ENCODE assay signal across 8 mouse cellular contexts in genomic region chr14:119006441-119007102, GRCm38 (mm10).
DNase-seq lines count a peak whose midpoint lies in the region; ATAC-seq and TF ChIP-seq lines count a peak whose summit lies in the region.

No protein-coding gene starts in this region.

- H3K9ac ChIP-seq in heart, embryonic 15.5 days, result peak overlapping the region; percentile 53
- H3K9ac ChIP-seq in limb, embryonic 15.5 days, result 0 out of 2 replicates have a peak overlapping the region, but pooled peaks have one; percentile 26
- H3K9ac ChIP-seq in stomach, embryonic 16.5 days (ENCODE audit: low read length), result peak overlapping the region; percentile 63

- peaks cover 8% of the 10 kb centered on the region for H3K4me1 ChIP-seq in heart, embryonic 15.5 days (replicated peaks)
- 0 out of 2 replicates have a peak, but pooled peaks cover 3% of the 10 kb centered on the region for H3K4me1 ChIP-seq in limb, embryonic 15.5 days
- no peaks in the 10 kb centered on the region for H3K4me1 ChIP-seq in stomach, embryonic 16.5 days (ENCODE audit: control insufficient read depth, insufficient read depth, low read length)

- H3K4me3 ChIP-seq in heart, embryonic 15.5 days, result peak overlapping the region; percentile 54
- peak overlapping the region; percentile 47 for H3K4me3 ChIP-seq in limb, embryonic 15.5 days
- H3K4me3 ChIP-seq in stomach, embryonic 16.5 days (replicated peaks; ENCODE audit: low read length), result peak overlapping the region; percentile 58

- no peak for TF ChIP-seq POLR2A in brain, embryonic 14.5 days (IDR thresholded peaks at IDR 0.05; ENCODE audit: borderline replicate concordance, extremely low read depth, insufficient read depth, insufficient read length, poor library complexity, severe bottlenecking)

- H3K27me3 ChIP-seq in heart, embryonic 15.5 days, result no peaks in the 10 kb centered on the region
- H3K27me3 ChIP-seq in limb, embryonic 15.5 days, result no peaks in the 10 kb centered on the region
- H3K27me3 ChIP-seq in stomach, embryonic 16.5 days (ENCODE audit: control insufficient read depth, insufficient read depth, low read length), result no peaks in the 10 kb centered on the region

- peak; percentile 18 for DNase-seq in left cerebral cortex, postnatal 4 days
- DNase-seq in left cerebral cortex, adult 9 months (ENCODE audit: low spot score in 2 of 2), result no peak
- peak; percentile 46 for DNase-seq in brain, embryonic 14.5 days (ENCODE audit: low read depth)
- DNase-seq in embryo, embryonic 11 days, result no peak
- DNase-seq in c-Kit-positive CD71-positive TER-119-positive erythroid progenitor cells, embryonic 14.5 days (ENCODE audit: low spot score), result no peak

- 2% methylated on average over 49 of the region's 49 CpGs for WGBS in heart, embryonic 15.5 days
- WGBS in limb, embryonic 15.5 days, result 2% methylated on average over 49 of the region's 49 CpGs
- whole genome bisulfite sequencing in stomach, embryonic 16.5 days, result 2% methylated on average over 49 of the region's 49 CpGs

- H3K36me3 ChIP-seq in heart, embryonic 15.5 days, result peaks cover 8% of the 10 kb centered on the region; the same call in 1 of the 2 replicates
- H3K36me3 ChIP-seq in limb, embryonic 15.5 days, result peaks cover 14% of the 10 kb centered on the region
- H3K36me3 ChIP-seq in stomach, embryonic 16.5 days (ENCODE audit: control insufficient read depth, insufficient read depth, low read length), result no peaks in the 10 kb centered on the region

- intact Hi-C loops in left cerebral cortex, postnatal 4 days (cut with DNase I), result no loop called here

- peak overlapping the region; percentile 94 for H3K4me2 ChIP-seq in heart, embryonic 15.5 days
- peak overlapping the region; percentile 92 for H3K4me2 ChIP-seq in limb, embryonic 15.5 days
- H3K4me2 ChIP-seq in stomach, embryonic 16.5 days (ENCODE audit: low read depth, low read length), result peak overlapping the region; percentile 87

- ATAC-seq in heart, embryonic 15.5 days (replicated peaks; ENCODE audit: insufficient number of reproducible peaks, insufficient read depth, low FRiP score, low read depth), result no peak
- no peak for ATAC-seq in limb, embryonic 15.5 days (ENCODE audit: insufficient number of reproducible peaks, low FRiP score, low TSS enrichment, low read depth)
- ATAC-seq in stomach, embryonic 16.5 days (ENCODE audit: insufficient read depth, low FRiP score), result no peak

- H3K9me3 ChIP-seq in heart, embryonic 15.5 days (replicated peaks), result no peaks in the 10 kb centered on the region
- no peaks in the 10 kb centered on the region for H3K9me3 ChIP-seq in limb, embryonic 15.5 days
- no peaks in the 10 kb centered on the region for H3K9me3 ChIP-seq in stomach, embryonic 16.5 days (replicated peaks; ENCODE audit: control insufficient read depth, low read length)

- no peak for TF ChIP-seq CTCF in brain, embryonic 14.5 days (IDR thresholded peaks at IDR 0.05; ENCODE audit: borderline replicate concordance, extremely low read depth, insufficient read depth, insufficient read length)

- H3K27ac ChIP-seq in heart, embryonic 15.5 days, result peak overlapping the region; percentile 79
- peak overlapping the region; percentile 73 for H3K27ac ChIP-seq in limb, embryonic 15.5 days
- H3K27ac ChIP-seq in stomach, embryonic 16.5 days (ENCODE audit: low read length), result peak overlapping the region; percentile 86

Comparison
In these comparisons a context has a peak if more than half of its experiments do, and no peak if none do; other contexts are left out.
1. DNase-seq: peak in left cerebral cortex, postnatal 4 days (single experiment) and brain, embryonic 14.5 days (single experiment); none in left cerebral cortex, adult 9 months (0 of 2), embryo, embryonic 11 days (single experiment) and c-Kit-positive CD71-positive TER-119-positive erythroid progenitor cells, embryonic 14.5 days (single experiment).
2. Peak in every context shown above with its lines, with median percentiles within 50 percentile points of each other: H3K27ac ChIP-seq, H3K4me2 ChIP-seq, H3K4me3 ChIP-seq and H3K9ac ChIP-seq.